Mouse (Mus musculus) ES-Bruce4 (cell line): ENCODE data around the gene Notch1. TPM values are rescaled to one million over a fixed set of nuclear protein-coding genes. Genes with fewer than 3 reads are reported as not detected.

Source experiments
- H3K27ac ChIP-seq: 2 replicates; pipeline ENCODE4 v1.5.1; 2012; ENCODE audit warnings: low read length, inconsistent platforms; ENCODE audit not compliant: insufficient read depth
- H3K27me3 ChIP-seq: 2 replicates; pipeline ENCODE4 v1.6.1; 2012; ENCODE audit warnings: mild to moderate bottlenecking, low read length, inconsistent platforms; ENCODE audit not compliant: control insufficient read depth, poor library complexity, insufficient read depth, severe bottlenecking
- H3K36me3 ChIP-seq: 2 replicates; pipeline ENCODE4 v1.6.1; 2012; ENCODE audit warnings: inconsistent platforms, mild to moderate bottlenecking, low read length, moderate library complexity; ENCODE audit not compliant: control insufficient read depth, poor library complexity, insufficient read depth, severe bottlenecking
- H3K4me1 ChIP-seq: one replicate; pipeline ENCODE4 v1.8.1; 2011; ENCODE audit warnings: low read length; ENCODE audit not compliant: control insufficient read depth, insufficient read depth
- H3K4me3 ChIP-seq: 2 replicates; pipeline ENCODE4 v1.5.1; 2011; ENCODE audit warnings: low read depth, mild to moderate bottlenecking, low read length
- H3K9ac ChIP-seq: 2 replicates; pipeline ENCODE4 v1.6.1; 2012; ENCODE audit warnings: low read depth, mild to moderate bottlenecking, inconsistent platforms; ENCODE audit not compliant: poor library complexity, severe bottlenecking
- H3K9me3 ChIP-seq: replicated peaks from 2 replicates; pipeline ENCODE4 v1.6.1; 2012; ENCODE audit warnings: mild to moderate bottlenecking, low read length, inconsistent platforms; ENCODE audit not compliant: control insufficient read depth, poor library complexity, insufficient read depth, severe bottlenecking
- CTCF ChIP-seq: IDR thresholded peaks from one replicate; pipeline ENCODE4 v1.8.1; 2011; ENCODE audit warnings: low read depth, low read length
- EP300 ChIP-seq: IDR thresholded peaks from 2 replicates; pipeline ENCODE4 v1.6.1; 2011; ENCODE audit warnings: low read depth, low read length; ENCODE audit not compliant: insufficient read depth
- POLR2A ChIP-seq: IDR thresholded peaks from one replicate; pipeline ENCODE4 v1.8.1; 2011; ENCODE audit warnings: low read length; ENCODE audit not compliant: insufficient read depth
- polyA plus RNA-seq: library from polyadenylated mRNA; stranded (reverse); fragments of >200 nt; gene quantifications from 2 replicates; pipeline ENCODE4 v1.2.4, GENCODE M21; 2011; ENCODE audit warnings: low read depth; ENCODE audit not compliant: missing spikeins, insufficient read depth, insufficient read length

Notch1 gene
- polyA plus RNA-seq, 1 experiment: 31.9 TPM

DNA sequence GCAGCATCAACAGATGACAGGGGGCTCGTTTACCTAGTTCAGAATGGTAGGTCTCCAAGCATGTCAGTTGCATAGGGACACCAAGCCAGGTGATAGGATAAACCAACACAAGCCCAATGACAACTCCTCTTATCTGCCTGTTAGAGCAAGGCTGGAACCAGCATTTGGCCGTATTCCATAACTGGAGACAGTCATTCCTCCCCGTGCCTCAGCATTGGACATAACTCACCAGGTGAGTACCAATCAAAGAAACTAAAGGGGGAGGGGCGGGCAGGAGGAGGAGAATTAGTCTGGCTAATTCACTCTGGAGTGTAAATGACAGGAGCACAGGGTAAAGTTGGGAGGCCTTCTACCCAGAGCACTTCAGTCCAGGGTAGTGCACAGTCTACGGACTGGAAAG, 21.5 kb downstream of the Notch1 start:
- Histone ChIP-seq H3K27me3 (no peaks in the 10 kb centered on the region), H3K36me3 (no peaks in the 10 kb centered on the region), H3K4me1 (peaks cover 6% of the 10 kb centered on the region), H3K9me3 (no peaks in the 10 kb centered on the region), H3K27ac (no peak overlapping the region), H3K9ac (no peak overlapping the region), H3K4me3 (no peak overlapping the region)
- TF ChIP-seq EP300 (no peak), CTCF (no peak), POLR2A (no peak)

DNA sequence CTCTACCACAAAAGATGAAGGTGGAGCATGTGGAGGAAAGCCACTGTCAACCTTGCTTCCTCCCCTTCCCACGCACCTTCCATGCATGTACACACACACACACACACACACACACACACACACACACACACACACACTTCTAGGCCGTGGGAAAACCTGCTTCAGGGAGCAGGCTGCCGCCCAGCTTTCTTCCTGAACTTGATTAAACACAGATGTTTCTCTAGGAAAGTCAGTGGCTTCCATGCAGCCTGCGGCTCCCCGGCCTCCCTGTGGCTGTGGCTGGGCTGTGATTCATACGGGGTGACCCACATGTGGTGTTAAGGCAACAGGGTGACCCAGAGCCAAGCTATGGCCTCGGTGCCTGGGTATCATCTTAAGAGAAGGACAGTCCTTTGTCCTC, 22.1 kb downstream of the Notch1 start:
- Histone ChIP-seq H3K27ac (no peak overlapping the region), H3K4me3 (no peak overlapping the region)

DNA sequence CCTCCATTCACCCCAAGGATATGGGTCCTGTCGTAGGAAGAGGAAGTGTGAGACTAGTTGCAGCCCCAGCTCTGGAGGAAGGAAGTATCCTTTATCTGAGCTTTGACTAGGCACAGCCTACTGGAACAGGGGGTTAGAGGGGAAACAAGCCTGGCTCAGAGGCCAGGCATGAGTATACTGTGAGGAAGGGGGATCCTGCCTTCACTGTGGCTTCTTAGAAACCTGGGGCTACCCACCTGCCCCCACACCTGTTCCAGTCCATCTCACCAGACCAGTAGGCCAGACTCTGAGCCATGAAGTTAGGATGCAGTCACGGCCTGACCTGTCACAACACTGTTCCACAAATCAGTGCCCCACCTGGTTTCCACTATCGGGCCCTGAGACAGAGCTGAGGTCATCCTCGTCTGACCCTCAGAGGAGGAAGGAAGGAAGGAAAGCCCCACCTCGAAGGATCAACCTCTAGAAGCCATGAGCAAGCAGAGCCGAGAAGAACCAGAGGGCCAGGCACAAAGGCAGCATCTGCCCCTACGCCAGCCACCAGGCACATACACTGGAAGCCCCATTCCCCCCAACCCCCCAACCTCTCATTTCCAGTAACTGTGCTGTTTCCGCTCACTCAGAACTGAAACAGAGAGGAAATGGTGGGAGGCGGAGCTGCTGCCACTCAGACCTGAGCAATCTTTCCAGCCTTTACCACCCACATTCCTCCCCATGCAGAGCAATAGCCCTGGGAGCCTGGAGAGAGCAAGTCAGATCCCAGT, 23.3 kb downstream of the Notch1 start:
- no peak overlapping the region for H3K9ac ChIP-seq
- no peak overlapping the region for H3K4me3 ChIP-seq
- no peaks in the 10 kb centered on the region for H3K9me3 ChIP-seq
- no peaks in the 10 kb centered on the region for H3K36me3 ChIP-seq
- no peak overlapping the region for H3K27ac ChIP-seq
- peaks cover 7% of the 10 kb centered on the region for H3K4me1 ChIP-seq
- no peak for TF ChIP-seq POLR2A
- no peak for TF ChIP-seq CTCF
- TF ChIP-seq EP300: no peak
- H3K27me3 ChIP-seq: no peaks in the 10 kb centered on the region

More for the DNA sequence above, 22.1 kb downstream of the Notch1 start:
- Histone ChIP-seq H3K9me3 (no peaks in the 10 kb centered on the region), H3K4me1 (peaks cover 6% of the 10 kb centered on the region), H3K9ac (no peak overlapping the region), H3K27me3 (no peaks in the 10 kb centered on the region), H3K36me3 (no peaks in the 10 kb centered on the region)
- TF ChIP-seq POLR2A: no peak
- TF ChIP-seq EP300: no peak
- no peak for TF ChIP-seq CTCF

DNA sequence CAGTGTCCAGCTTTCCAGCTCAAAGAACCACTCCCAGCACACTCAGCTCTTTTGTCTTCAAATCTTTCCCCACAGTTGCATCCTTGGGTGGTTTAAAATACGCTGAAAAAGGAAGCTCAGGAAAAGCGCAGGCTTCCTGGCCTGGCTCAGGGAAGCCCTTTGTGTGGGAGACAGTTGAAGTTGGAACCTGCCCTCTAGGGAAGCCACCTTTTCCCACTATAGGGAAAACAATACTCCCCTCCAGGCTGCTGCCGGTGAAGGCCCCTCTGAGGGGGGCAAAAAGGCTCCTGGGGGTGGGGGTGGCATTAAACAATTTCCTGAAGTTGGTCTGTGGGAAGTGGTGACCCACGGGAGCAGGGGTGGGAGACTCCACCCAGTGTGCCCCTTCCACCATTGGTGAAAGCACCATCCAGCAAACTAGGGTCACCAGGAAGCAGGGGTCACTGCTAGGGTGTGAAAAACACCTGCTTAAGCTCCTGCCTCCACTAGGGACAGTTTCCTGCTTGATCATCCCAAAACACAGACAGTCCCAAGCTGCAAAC, 25.6 kb downstream of the Notch1 start:
- no peak for TF ChIP-seq EP300
- TF ChIP-seq CTCF: no peak
- TF ChIP-seq POLR2A: no peak
- no peak overlapping the region for H3K4me3 ChIP-seq
- no peaks in the 10 kb centered on the region for H3K27me3 ChIP-seq
- H3K36me3 ChIP-seq: no peaks in the 10 kb centered on the region
- H3K9me3 ChIP-seq: no peaks in the 10 kb centered on the region
- no peak overlapping the region for H3K27ac ChIP-seq
- H3K4me1 ChIP-seq: peaks cover 16% of the 10 kb centered on the region
- H3K9ac ChIP-seq: no peak overlapping the region

DNA sequence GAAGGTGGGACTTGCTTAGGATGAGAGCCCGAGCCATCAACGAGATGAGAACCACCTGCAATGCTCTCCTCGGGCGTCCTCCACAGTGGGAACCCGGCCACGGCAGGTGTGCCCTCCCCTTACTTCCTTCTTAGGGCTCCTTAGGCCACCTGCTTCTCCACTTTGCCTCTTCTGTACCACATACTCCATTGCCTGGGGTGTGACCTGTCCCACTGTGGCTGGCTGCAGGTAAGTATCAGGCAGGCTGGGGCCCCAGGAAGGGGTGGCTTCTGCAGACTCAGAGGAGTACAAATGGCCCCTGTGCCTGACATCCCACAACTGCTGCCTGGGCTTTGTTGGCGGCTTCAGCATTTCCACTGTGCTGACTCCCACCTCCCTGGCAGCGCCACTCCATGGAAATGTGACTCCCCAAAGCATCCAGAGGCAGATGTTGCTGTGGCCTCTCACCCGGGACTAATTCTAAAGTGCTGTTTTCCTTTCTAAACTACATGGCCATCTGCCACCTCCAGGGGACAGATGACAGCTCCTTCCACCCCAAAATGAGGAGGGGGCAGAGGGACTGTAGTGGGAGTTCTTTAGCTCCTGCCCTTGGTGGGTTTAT, 27.8 kb downstream of the Notch1 start:
- no peaks in the 10 kb centered on the region for H3K36me3 ChIP-seq
- no peak overlapping the region for H3K27ac ChIP-seq
- no peaks in the 10 kb centered on the region for H3K27me3 ChIP-seq
- no peak overlapping the region for H3K9ac ChIP-seq
- H3K4me3 ChIP-seq: no peak overlapping the region
- no peak for TF ChIP-seq POLR2A
- no peak for TF ChIP-seq CTCF
- TF ChIP-seq EP300: no peak
- H3K4me1 ChIP-seq: peaks cover 16% of the 10 kb centered on the region
- no peaks in the 10 kb centered on the region for H3K9me3 ChIP-seq

DNA sequence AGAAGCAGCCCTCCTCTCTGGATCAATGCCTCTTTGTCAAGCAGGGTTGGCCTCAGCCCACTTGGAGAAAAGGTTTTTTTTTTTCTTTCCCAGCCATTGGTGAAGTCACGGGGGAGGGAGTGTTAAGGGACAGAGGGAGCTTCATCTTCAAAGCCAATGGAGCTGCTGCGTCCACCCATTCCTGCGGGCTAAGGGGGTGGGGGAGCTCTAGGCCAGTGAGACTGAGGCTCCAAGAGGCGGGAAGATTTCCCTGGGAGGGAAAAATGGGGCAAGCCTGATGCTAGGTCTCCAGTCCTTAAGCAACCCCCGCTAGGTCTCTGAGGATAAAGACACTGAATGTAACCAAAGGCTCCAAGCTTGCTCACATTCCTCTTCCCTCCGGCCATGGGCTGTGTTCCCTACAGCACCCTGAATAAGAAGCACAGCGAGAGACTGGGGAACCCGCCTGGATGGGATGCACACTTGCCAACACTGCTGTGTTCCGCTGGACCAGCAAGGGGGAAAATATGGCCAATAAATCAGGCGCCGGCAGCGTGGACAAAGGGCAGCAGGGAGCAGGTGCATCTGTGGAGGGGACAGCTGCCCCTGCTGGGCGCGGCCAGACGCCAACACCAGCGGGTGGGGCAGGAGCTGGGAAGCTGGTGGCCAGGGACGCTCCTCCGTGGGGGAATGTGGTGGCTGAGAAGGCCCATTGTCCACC, 29.0 kb downstream of the Notch1 start:
- H3K9me3 ChIP-seq: no peaks in the 10 kb centered on the region
- H3K9ac ChIP-seq: no peak overlapping the region
- H3K4me1 ChIP-seq: peaks cover 13% of the 10 kb centered on the region
- H3K27me3 ChIP-seq: no peaks in the 10 kb centered on the region
- H3K36me3 ChIP-seq: no peaks in the 10 kb centered on the region
- H3K4me3 ChIP-seq: no peak overlapping the region
- H3K27ac ChIP-seq: no peak overlapping the region
- no peak for TF ChIP-seq EP300
- TF ChIP-seq CTCF: no peak
- TF ChIP-seq POLR2A: no peak
